Mouse (Mus musculus) lung, embryonic 16.5 days (tissue): ENCODE data around the gene 4930447C04Rik. TPM values are rescaled to one million over a fixed set of nuclear protein-coding genes. Genes with fewer than 3 reads are reported as not detected.

Source experiments
- ATAC-seq: fragments of 200-750 bp; cut with Nextera tagmentation; 2 replicates; pipeline ENCODE4 v1.8.0; 2017; ENCODE audit warnings: low read depth, mild to moderate bottlenecking, moderate library complexity
- H3K27ac ChIP-seq: fragments of 300-500 bp; sonication (generic); 2 replicates; pipeline ENCODE4 v1.5.1; 2014; ENCODE audit warnings: mild to moderate bottlenecking, control low read depth, low read length
- H3K27me3 ChIP-seq: fragments of 300-500 bp; sonication (generic); 2 replicates; pipeline ENCODE4 v1.6.1; 2014; ENCODE audit warnings: low read depth, low read length, mixed read lengths; ENCODE audit not compliant: control insufficient read depth, insufficient read depth
- H3K36me3 ChIP-seq: fragments of 300-500 bp; sonication (generic); 2 replicates; pipeline ENCODE4 v1.6.1; 2014; ENCODE audit warnings: low read length; ENCODE audit not compliant: control insufficient read depth, insufficient read depth
- H3K4me1 ChIP-seq: fragments of 300-500 bp; sonication (generic); replicated peaks from 2 replicates; pipeline ENCODE4 v1.6.1; 2014; ENCODE audit warnings: low read length, mixed read lengths; ENCODE audit not compliant: control insufficient read depth, insufficient read depth
- H3K4me2 ChIP-seq: fragments of 300-500 bp; sonication (generic); 2 replicates; pipeline ENCODE4 v1.6.1; 2014; ENCODE audit warnings: low read depth, low read length, control low read depth
- H3K4me3 ChIP-seq: fragments of 300-500 bp; sonication (generic); 2 replicates; pipeline ENCODE4 v1.5.1; 2014; ENCODE audit warnings: mild to moderate bottlenecking, low read length, control low read depth
- H3K9ac ChIP-seq: fragments of 300-500 bp; sonication (generic); 2 replicates; pipeline ENCODE4 v1.6.1; 2014; ENCODE audit warnings: low read length, control low read depth
- H3K9me3 ChIP-seq: fragments of 300-500 bp; sonication (generic); 2 replicates; pipeline ENCODE4 v1.6.1; 2016; ENCODE audit warnings: low read length; ENCODE audit not compliant: control insufficient read depth
- WGBS: fragments of 180-500 bp; shearing (Covaris S2); extraction: QIAGEN DNeasy Blood & Tissue Kit; methylation state at CpG from one replicate; pipeline ENCODE4 v1.1.7; 2014; 5-methylcytosine and 5-hydroxymethylcytosine counted together
- polyA plus RNA-seq: library from polyadenylated mRNA; unstranded; fragments of >200 nt; fragmentation: Nextera tagmentation; extraction: Ambion mirVana; gene quantifications from 2 replicates; pipeline ENCODE4 v1.2.1, GENCODE M21; 2015

4930447C04Rik gene
- polyA plus RNA-seq, 1 experiment from 2014 or later: 0.50 TPM

- Histone ChIP-seq H3K4me3 (no peak overlapping the region), H3K4me2 (no peak overlapping the region), H3K27me3 (peaks cover 80% of the 10 kb centered on the region), H3K36me3 (no peaks in the 10 kb centered on the region), H3K9me3 (no peaks in the 10 kb centered on the region), H3K4me1 (no peaks in the 10 kb centered on the region), H3K9ac (no peak overlapping the region), H3K27ac (no peak overlapping the region)
- 6% methylated on average over 11 of the region's 13 CpGs for WGBS
- no peak for ATAC-seq
Observed at GRCm38 (mm10) chr12:72938176-72938575, 2.4 kb downstream of the 4930447C04Rik start.

GRCm38 (mm10) chr12:72937537-72938120 is 2.9 kb downstream of the 4930447C04Rik start:
- Histone ChIP-seq H3K27ac (no peak overlapping the region), H3K4me2 (no peak overlapping the region), H3K9me3 (no peaks in the 10 kb centered on the region), H3K36me3 (no peaks in the 10 kb centered on the region), H3K9ac (no peak overlapping the region), H3K27me3 (peaks cover 75% of the 10 kb centered on the region), H3K4me1 (no peaks in the 10 kb centered on the region), H3K4me3 (no peak overlapping the region)
- ATAC-seq: no peak
- WGBS: 3% methylated on average over 19 of the region's 19 CpGs

- Histone ChIP-seq H3K4me3 (no peak overlapping the region), H3K36me3 (no peaks in the 10 kb centered on the region), H3K27ac (no peak overlapping the region), H3K4me1 (no peaks in the 10 kb centered on the region), H3K9me3 (no peaks in the 10 kb centered on the region), H3K9ac (no peak overlapping the region), H3K4me2 (no peak overlapping the region), H3K27me3 (peaks cover 66% of the 10 kb centered on the region)
- ATAC-seq: no peak
- 22% methylated on average over 8 of the region's 8 CpGs for WGBS
Observed at GRCm38 (mm10) chr12:72936751-72937150, 3.8 kb downstream of the 4930447C04Rik start.

GRCm38 (mm10) chr12:72917159-72917993 is 23.2 kb downstream of the 4930447C04Rik start:
- Histone ChIP-seq H3K27me3 (peaks cover 3% of the 10 kb centered on the region; the same call in 1 of the 2 replicates), H3K36me3 (no peaks in the 10 kb centered on the region), H3K4me1 (0 out of 2 replicates have a peak, but pooled peaks cover 2% of the 10 kb centered on the region), H3K4me3 (peak overlapping the region; percentile 39), H3K27ac (no peak overlapping the region), H3K9me3 (no peaks in the 10 kb centered on the region), H3K4me2 (peak overlapping the region; percentile 60), H3K9ac (peak overlapping the region; percentile 37)
- WGBS: 16% methylated on average over 38 of the region's 48 CpGs
- ATAC-seq: no peak

GRCm38 (mm10) chr12:72854377-72855032 is 86.1 kb downstream of the 4930447C04Rik start:
- no peak for ATAC-seq
- H3K9ac ChIP-seq: no peak overlapping the region
- H3K4me3 ChIP-seq: peak overlapping the region; percentile 20; the same call in 1 of the 2 replicates
- H3K27me3 ChIP-seq: peaks cover 46% of the 10 kb centered on the region
- H3K9me3 ChIP-seq: no peaks in the 10 kb centered on the region
- WGBS: 6% methylated on average over 19 of the region's 19 CpGs
- H3K27ac ChIP-seq: no peak overlapping the region
- no peaks in the 10 kb centered on the region; the same call in 1 of the 2 replicates for H3K4me1 ChIP-seq
- peak overlapping the region; percentile 45 for H3K4me2 ChIP-seq
- no peaks in the 10 kb centered on the region for H3K36me3 ChIP-seq

- Histone ChIP-seq H3K36me3 (no peaks in the 10 kb centered on the region), H3K4me3 (no peak overlapping the region), H3K27me3 (peaks cover 51% of the 10 kb centered on the region), H3K9me3 (no peaks in the 10 kb centered on the region), H3K9ac (no peak overlapping the region), H3K4me1 (no peaks in the 10 kb centered on the region; the same call in 1 of the 2 replicates), H3K27ac (no peak overlapping the region), H3K4me2 (no peak overlapping the region)
- WGBS: 41% methylated on average over 13 of the region's 13 CpGs
- no peak for ATAC-seq
Observed at GRCm38 (mm10) chr12:72853406-72854076, 87.0 kb downstream of the 4930447C04Rik start.

- H3K9me3 ChIP-seq: no peaks in the 10 kb centered on the region
- no peak overlapping the region for H3K27ac ChIP-seq
- no peak for ATAC-seq
- H3K4me3 ChIP-seq: no peak overlapping the region
- H3K4me2 ChIP-seq: no peak overlapping the region
- no peaks in the 10 kb centered on the region; the same call in 1 of the 2 replicates for H3K4me1 ChIP-seq
- H3K9ac ChIP-seq: no peak overlapping the region
- peaks cover 59% of the 10 kb centered on the region for H3K27me3 ChIP-seq
- H3K36me3 ChIP-seq: no peaks in the 10 kb centered on the region
- WGBS: 62% methylated on average over 6 of the region's 6 CpGs
Observed at GRCm38 (mm10) chr12:72852264-72852663, 88.3 kb downstream of the 4930447C04Rik start.

- peaks cover 60% of the 10 kb centered on the region for H3K27me3 ChIP-seq
- no peak overlapping the region for H3K4me3 ChIP-seq
- ATAC-seq: no peak
- H3K9ac ChIP-seq: no peak overlapping the region
- H3K4me1 ChIP-seq: no peaks in the 10 kb centered on the region; the same call in 1 of the 2 replicates
- no peak overlapping the region for H3K27ac ChIP-seq
- no peaks in the 10 kb centered on the region for H3K9me3 ChIP-seq
- H3K4me2 ChIP-seq: no peak overlapping the region
- 71% methylated on average over 9 of the region's 9 CpGs for WGBS
- H3K36me3 ChIP-seq: no peaks in the 10 kb centered on the region
Observed at GRCm38 (mm10) chr12:72850146-72850545, 90.4 kb downstream of the 4930447C04Rik start.
